Mouse (Mus musculus) CH12F3 (cell line): ENCODE results near the gene Slc38a9.

Experiments
- in situ Hi-C: fragments of 300-500 bp; cut with MboI; formaldehyde crosslinking; loops from 2 replicates; pipeline ENCODE4 v1.14.3; 2020; ENCODE audit warnings: low sequenced_read_pairs

Slc38a9 gene

DNA sequence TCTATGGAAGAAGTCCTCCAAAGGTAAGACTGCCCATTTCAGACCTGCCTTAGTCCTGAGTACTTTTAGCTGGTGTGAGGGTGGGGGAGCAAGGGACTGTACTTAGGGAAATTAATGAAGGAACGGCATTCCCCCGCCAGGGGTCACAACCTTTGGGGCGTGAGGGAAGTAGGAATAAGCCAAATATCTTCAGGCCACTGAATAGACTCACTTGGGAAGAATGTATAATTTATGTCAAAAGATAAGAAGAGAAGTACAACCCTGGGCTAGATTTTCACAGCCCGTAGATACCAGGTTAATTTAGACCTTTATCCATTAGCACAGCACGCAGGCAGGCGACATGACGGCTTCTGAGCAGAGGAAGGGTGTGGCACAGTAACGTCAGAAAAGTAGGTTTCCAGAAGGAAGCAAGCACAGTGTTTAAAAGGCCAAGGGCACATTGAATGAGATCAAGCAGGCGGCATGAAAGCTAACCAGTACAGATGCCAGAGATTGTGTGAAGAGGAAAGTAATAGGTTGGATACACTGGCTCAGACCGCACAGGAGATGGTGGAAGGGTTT is 103.1 kb downstream of the Slc38a9 start:
- in situ Hi-C loops = no loop called here

DNA sequence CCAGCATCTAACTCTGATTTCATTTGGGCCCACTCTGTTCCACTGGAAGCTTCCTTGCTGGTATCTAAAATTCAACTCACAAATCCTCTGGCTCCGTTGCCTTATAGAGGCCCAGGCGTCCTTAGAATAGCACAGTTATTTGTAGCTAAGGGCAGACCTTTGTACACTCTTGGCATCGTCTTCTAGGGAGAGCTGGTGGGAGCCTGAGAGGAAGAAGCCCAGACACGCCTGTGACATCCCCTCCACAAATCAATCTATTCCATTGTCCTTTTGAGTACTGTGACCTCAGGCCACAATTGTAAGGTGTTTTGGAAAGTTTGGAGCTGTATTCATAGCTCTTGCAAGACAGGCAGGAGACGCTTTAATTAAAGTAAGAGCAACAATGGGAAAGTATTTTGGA is 104.0 kb downstream of the Slc38a9 start:
- in situ Hi-C loops = no loop called here

DNA sequence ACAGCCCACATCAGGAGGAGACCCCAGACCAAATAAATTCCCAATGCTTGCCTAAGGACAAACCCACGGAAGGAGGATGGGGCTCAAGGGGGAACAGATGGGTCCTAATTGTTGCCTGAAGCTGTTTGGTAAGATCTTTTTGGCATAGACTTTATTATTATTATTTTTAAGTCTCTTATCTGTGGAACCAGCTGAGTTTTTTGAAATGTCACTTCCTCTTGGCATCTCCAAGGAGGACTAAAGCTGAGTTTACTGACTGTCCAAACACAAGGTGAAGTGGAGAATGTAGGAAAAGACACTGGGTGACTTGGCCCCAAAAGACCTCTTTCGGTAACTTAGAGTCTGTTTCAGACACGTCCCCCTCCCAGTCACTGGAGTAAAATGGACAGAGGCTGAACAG is 105.1 kb downstream of the Slc38a9 start:
- in situ Hi-C loops = no loop called here

DNA sequence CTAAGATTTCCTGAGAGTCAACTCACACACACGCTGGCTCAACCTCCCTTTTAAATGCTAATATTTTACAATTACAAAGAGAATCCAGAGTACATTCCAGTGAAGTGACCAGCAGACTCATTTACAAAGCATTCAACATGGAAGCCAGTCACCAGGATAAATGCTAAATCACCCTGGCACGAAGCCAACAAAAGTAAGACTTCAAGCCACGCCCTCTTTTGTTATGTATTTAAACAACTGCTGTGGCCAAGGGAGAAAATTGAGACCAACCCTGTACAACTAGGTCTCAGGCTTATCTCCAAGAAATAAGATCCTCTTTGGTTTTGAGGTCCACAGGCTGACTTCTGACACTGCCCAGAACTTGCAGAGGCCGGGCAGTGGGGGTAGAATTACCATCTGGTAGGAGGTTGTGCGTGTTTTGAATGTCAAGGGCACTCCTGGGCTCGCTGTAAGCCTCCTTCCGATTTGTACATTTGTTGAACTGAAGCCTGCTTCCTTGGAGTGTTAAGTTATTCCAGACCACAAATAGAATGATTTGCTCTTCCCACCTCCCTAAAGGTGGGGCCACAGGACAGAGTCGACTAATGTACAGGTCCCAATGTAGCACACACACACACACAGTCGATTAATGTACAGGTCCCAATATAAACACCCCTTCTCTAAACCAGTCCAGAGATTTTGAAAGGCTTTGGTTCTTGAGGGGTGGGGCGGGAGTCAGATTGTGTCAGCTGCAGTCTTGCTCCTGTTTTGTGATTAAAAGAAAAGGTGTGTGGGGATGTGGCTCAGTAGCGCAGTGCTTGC is 110.2 kb downstream of the Slc38a9 start:
- in situ Hi-C loops = no loop called here

DNA sequence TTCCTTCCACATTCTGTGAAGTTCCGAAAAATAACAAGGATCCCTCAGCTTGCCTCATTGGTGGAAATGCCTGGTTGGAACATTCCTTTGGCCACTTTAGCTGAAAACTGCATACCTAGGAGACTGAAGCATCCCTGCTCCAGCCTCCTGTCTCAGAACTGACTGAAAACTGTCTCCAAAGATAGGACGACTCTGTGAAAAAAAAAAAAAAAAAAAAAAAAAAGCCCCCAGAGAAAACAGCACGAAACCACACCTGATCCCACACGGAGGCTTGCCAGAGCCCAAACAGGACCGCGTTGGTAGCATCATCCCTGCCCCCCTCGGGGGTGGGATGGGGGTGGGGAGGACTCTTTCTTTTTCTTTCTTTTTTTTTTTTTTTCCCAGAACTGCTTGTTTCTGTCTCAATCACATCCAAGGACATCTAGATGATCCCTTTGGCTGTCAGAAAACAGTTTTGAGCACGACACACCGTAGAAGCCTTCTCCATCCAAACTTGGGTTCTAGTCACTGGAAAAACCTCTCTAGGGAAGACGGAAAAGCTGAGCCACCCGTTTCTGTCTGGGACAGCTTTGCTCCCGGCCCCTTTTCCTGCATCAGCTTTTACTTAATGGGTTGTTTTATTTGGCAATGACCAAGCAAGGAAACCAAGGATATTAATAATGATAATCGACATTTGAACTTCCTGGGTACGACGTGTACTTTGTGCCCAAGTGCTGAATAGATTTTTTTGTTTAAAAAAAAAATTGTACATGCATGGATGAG is 111.1 kb downstream of the Slc38a9 start:
- in situ Hi-C loops = no loop called here

DNA sequence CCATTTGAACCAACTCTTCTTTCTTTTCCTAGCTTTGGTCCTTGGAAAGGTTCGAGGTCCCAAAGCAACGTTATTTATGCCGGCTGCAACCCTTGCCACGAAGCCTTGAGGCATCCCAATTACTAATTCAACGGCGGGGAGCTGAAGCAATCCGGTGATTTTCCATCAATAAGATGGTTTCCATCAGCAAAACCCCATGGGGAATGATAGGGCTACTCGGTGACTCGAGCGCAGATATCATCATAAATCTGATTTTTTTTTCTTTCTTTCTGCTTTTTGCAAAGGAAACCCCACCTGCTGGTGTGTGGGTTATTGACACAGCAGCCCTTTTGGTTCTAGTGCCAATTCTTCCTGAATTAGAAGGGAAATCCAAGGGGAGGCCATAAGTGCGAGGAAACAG is 111.7 kb downstream of the Slc38a9 start:
- in situ Hi-C loops = no loop called here

DNA sequence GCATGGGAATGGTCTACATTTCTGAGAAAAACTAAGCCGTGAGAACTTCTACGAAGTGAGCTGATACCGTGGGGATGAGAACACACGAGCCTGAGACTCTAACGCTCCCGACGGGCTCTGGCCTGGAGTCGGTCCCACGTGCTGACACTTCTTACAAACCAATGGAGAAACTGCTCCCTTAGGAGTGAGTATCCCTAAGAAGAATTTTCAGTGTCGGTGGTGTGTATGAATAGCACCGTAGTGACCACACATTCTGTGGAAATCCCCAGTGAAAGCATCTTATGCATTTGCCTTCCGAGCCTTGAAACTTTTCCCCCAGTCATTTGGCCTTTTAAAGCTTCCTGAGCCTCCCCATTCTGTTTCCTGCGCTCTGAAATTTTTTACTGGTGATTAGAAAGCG is 112.3 kb downstream of the Slc38a9 start:
- in situ Hi-C loops = no loop called here

DNA sequence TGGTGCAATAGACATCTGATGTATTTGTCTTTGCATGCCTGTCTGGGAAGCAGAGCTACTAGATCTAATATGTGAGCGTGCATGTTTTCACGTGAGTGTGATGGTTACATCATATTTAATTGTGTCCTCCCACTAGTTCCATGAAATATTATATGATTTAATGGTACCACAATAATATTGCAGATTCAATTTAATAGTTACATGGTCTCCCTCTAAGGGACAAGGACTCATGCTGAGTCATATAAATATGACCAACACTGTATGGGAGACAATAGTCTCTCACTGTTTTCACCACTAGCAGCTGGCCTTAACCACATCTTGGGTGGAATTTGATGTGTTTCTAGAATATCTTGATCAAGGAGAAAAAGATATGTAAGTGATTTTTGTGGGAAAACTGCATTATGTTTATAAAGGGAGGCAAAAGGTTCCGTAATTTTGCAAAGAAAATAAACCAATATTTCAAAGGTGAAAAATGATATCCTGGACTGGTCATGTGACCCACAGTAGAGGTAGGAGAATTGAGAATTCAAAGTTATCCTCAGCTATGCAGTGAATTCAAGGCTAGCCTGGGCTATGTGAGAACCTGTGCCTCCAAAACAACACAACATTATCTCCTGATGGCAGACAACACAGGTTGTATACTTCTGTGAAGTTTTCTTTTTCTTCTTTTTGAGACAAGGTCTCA is 113.6 kb downstream of the Slc38a9 start:
- in situ Hi-C loops = no loop called here

DNA sequence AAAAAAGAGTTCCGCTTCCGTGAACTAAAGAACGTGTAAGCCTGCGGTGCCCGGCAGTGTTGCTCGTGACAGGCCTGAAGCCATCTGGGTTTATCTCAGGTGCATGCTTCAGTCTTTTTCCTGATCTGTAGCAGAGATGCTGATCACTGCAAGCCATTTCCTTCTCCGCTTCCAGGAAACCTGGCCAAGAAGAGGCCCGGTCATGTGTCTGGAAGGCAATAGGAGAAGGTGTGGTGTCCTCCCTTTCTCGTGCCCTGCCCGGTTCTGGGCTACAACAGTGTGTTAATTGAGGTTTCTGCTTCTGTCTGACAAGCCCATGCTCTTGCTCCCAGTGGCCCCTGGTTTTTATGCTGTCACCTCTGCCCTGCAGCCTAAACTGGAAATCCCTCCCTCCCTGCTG is 115.3 kb downstream of the Slc38a9 start:
- in situ Hi-C loops = no loop called here

DNA sequence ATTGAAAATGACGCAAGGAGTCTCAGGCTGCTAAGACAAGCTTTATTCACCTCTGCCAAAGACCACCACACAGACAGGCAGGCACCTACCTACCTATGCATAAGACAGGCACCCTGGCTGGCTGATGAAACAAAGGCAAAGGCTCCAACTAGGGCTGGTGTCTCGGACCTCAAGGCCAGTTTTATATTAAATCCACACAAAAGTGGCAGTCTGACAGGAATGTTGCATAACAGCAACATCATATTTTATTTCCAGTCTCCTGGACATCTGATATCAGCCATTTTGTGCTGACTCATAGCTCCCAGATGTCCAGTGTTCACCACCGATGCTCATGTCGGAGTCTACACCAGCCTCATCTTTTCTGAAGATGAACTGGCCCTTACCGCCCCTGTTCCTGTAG is 117.9 kb downstream of the Slc38a9 start:
- in situ Hi-C loops = no loop called here

DNA sequence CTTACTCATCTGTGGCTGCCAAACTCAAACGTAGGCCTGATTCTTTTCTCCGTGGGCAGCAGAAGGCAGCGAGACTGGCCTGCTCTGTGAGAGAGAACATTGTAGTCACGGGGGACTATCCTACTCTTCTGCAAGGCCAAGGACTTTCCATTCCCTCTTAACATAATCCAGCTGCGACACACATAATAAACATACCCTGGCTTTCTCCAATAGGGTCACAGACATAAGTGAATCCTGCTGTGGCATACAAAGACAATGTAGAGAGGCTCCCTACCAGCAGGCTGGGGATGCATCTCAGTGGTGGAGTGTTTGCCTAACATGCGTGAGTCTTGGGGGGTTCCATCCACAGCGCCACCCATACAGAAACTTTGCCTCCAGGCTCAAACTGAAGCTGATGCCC is 124.8 kb downstream of the Slc38a9 start:
- in situ Hi-C loops = no loop called here

DNA sequence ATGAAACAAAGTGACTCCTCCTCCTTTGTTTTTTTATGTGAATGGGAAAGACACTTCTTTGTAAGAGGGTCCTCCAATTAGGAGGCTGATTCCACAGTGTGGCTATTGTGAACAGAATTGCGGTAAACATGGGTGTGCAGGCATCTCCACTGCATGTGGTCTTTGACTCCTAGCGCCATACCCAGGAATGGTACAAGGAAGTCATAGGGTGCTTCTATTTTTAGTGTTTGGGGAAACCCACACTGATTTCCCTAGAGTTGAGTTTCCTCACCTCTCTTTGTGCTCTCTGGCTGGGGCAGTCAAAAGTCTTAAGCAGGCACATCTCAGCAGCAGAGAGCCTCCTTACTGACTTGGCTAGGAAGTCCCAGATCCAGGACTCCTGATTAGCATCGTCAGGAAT is 125.6 kb downstream of the Slc38a9 start:
- in situ Hi-C loops = no loop called here

DNA sequence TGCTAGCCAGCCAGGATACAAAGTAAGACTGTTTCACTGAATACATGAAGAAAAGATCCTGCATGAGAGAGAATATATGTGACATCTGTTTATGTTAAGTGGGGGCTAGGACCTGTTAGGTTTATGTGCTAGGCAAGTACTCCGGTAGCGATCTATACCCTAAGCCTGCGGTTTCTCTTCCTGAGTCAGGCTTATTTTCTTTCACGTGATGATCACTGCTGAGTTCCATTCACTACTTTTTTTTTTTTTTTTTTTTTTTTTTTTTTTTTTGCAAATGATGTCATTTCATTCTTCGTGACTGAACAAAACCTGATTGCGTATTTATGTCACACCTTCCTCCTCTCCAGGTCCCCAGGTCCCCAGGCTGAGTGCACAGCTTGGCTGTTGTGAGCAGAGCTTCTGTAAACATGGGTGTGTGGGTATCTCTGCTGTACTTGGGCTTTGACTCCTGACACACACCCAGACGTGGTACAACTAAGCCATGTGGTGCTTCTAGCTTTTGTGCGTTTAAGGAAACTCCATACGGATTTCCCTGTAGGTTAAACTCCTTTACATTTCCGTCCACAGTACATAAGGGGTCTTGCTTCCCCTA is 126.5 kb downstream of the Slc38a9 start:
- in situ Hi-C loops = no loop called here
